Mouse (Mus musculus) inflammation-experienced regulatory T-cells, adult 6 months (primary cell): Measurements from ENCODE around the gene Gpr89. TPM values are rescaled to one million over a fixed set of nuclear protein-coding genes. Genes with fewer than 3 reads are reported as not detected.

Experiments used
- ATAC-seq: one replicate; pipeline ENCODE4 v1.8.0; 2017
- polyA plus RNA-seq, 3 experiments: library from polyadenylated mRNA; unstranded; fragments of 100-300 nt; shearing (Covaris generic); gene quantifications; one replicate each; pipeline ENCODE4 v1.2.1; 2017

Gene Gpr89
- polyA plus RNA-seq, 3 experiments from 2014 or later: 37.3 to 41.5 (median 39.4) TPM

DNA sequence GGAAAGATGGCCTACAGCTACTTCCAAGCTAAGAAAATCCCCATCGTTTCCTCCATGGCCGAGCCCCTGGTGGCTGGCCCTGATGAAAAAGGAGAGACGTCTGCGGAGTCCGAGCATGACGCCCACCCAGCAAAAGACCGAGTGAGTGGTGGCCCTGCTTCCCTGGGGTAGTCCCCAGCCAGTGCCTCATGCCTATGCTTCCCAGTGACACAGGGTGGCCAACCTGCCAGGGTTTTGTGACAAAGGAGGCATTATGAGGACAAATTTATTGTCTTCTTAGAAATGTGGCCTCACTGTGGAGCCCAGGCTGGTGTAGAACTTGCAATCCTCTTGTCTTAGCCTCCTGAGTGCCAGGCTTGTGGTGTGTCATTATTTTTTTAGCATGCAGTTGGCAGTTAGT lies 36.1 kb downstream of the Gpr89 start:
- ATAC-seq: no peak

DNA sequence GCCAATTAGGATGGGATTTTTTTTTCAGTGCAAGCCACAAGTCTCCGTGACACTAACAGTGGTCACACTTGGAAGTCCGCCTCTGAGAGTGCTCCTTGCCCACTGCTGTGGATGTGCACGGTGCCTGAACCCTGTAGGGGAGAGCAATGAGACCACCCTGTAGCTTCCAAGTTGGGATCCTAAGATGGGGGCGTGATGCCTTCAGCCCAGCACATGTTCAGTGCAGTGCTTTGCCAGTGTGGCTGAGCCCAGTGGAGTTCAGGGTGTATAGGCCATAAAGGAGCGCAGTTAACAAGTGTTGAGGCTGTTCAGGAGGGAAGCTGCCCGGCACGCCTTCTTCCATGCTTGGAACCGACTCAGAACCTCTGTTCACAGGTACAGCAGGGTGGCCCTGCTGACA lies 36.6 kb downstream of the Gpr89 start:
- no peak for ATAC-seq

DNA sequence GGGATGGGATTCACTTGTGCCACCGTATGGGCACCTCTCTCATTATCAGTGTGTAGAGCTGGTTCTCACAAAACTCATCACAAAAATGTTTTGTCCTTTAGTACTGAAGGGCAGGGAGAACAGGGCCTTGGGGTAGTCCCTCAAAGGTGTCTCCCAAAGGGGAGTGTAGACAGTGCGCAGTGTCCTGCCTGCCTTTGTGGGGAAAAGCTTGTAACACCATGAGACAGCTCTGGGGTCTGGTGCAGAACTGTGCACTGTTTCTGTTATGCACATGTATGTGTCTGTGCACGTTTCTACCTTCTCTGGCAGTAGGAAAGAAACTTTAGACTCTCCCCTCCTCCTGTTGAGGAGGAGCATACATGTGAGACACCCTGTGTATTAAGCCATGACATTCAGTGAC lies 37.3 kb downstream of the Gpr89 start:
- no peak for ATAC-seq

DNA sequence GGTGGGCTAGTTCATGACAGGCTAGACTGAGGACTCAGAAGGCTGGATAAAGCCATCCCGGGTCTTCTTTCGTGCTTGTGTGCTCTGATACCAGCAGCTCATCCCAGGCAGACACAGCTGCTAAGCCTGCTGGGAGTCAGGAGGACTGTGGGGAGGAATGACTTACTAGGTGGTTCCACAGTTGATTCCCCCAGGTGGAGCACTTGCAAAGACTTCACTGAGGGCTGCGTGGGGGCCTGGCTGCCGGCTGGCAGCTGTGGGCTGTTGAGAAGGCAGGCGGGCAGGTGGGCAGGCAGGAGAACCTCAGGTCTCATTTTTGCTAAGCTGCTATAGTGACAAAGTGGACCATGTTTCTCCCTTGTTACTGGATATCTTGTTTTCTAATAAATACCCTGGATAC lies 44.6 kb downstream of the Gpr89 start:
- ATAC-seq: no peak

DNA sequence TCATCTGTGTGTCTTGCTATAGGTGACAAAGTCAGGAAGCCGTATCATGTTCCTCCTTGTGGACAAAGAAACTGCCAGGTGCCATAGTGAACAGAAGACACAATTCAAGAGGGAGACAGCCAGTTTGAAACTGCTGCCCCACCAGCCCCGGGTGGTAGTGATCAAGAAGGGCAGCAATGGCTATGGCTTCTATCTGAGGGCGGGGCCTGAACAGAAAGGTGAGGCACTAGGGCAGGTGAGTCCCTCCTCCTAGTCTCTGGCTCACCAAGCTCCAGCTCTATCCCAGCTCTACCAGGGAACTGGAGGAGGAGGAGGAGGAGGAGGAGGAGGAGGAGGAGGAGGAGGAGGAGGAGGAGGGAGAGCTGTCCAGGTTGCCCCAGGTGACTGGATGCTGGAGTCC lies 49.3 kb downstream of the Gpr89 start:
- no peak for ATAC-seq

DNA sequence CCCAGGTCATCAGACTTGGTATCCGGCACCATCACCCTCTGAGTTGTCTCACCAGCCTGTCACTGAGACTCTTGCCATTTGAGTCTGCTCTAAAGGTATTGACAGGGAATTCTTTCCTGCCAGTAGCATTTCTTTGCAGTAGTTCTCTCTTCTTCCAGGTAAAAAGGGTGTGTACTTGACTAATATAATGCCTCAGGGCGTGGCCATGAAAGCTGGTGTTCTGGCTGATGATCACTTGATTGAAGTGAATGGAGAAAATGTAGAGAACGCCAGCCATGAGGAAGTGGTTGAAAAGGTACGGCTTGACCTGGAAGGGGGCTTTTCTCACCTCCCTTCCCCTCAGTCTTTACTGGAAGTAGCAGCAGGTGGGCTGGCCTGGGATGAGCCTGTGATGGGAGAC lies 50.8 kb downstream of the Gpr89 start:
- ATAC-seq: no peak

DNA sequence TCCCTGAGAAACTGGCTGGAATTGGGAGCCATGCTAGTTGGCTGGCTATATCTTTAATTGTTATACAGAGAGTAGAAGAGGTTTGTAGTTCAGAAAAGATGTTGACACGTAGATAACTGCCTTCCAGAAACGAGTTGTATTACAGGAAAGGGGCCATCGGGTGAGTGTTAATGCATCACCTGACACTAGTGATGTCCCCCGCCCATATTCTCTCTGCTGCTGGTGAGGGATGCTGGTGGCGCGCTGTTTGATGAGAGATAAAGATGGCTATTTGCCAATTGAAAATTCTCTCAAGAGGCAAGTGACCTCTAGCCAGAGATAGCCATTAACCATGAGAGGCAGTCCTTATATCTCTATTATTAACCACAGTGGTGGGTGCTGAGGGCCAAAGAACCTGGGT lies 52.6 kb downstream of the Gpr89 start:
- ATAC-seq: no peak

DNA sequence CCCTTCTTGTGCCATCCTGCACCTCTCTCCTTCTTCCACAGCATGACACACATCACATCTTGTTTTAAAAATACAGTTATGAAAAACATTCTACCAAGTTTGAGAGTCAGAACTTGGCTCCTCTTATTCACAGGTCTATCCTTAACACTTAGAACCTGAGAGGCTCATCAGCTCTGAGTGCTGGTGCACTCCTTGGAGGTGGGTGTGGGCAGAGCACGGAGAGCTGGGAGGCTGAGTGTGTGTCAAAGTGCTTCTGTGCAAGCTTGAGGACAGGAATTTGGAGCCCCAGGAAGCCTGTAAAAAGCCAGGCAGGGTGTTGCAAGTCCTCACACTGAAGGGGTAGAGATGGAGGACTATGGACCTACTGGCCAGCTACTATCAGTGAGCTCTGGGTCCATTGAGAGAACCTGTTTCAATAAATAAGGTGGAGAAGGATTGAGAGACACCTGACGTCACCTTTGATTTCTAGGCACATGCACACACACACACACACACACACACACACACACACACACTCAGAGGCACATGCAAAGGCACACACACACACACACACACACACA lies 55.9 kb downstream of the Gpr89 start:
- ATAC-seq: no peak

DNA sequence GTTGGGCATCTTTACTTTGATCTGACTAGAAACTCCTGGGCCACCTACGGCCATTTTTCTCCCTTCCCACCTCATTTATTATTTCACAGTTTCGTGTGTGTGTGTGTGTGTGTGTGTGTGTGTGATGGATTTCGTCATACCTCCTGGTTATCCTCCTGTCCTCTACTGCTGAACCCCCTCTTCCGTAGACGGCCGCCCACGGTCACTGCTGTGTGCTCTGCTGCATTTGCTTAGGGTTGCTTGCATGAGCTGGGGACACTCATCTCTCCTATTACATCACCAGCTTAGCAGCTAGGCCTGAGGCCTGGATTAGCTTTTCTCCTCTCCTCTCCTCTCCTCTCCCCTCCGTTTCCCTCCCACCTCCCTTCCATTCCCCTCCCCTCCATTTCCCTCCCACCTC lies 56.7 kb downstream of the Gpr89 start:
- ATAC-seq: peak; percentile 22

DNA sequence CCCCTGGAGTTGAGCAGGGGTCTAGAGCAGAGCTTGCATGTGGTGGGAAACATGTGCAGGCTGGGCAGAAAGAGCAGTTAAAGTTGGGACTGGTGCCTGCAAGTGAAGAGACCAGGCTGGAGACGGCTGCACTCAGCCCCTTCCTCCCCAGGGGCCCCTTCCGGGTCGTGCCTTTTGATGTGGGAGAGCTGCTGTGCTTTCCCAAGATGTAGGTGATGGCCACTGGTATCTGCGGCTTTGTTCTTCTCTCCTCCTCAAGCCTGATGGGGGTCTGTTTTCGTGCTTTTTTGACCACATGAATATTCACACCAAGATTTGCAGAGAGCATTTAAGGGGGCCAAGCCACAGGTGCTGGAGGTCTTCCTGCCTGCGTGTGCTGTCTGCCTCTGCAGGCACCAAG lies 57.5 kb downstream of the Gpr89 start:
- peak; percentile 44 for ATAC-seq

DNA sequence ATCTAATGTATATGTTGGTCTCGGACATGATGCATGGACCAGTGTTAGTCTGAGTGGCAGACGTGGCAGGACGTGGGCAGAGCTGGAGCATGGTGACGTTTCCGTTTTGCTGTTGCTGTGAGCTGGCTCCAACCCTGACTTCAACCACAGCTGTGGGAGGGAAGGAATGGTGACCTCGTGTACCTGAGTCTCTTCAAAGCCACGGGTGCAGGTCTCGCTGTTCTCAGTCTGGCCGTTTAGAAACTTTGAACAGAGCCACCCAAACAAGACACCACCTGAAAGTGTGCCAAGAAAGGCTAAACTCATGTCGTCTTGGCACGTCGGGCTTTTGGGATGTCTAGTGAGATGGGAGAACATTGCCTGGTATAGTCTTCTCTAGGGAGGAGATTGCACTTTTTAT lies 58.2 kb downstream of the Gpr89 start:
- peak; percentile 67 for ATAC-seq

DNA sequence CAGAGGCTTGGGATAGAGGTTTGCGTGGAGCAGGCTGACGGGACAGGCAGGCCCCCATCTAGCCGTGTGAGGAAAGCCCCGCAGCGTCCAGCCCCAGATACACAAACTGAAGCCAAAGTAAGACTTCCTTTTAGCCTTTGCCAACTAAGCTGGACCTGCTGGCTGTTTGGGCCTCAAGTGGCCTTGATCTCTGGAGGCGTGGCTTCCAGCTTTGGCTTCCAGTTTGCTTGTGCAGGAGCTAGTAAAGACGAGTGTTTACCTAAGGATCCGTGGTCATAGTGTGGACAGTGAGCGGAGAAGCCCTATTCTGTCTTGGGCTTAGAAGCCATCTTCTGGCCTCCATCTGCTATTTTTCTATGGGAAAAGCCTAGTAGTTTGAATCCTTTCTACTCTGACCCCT lies 59.3 kb downstream of the Gpr89 start:
- ATAC-seq: no peak

DNA sequence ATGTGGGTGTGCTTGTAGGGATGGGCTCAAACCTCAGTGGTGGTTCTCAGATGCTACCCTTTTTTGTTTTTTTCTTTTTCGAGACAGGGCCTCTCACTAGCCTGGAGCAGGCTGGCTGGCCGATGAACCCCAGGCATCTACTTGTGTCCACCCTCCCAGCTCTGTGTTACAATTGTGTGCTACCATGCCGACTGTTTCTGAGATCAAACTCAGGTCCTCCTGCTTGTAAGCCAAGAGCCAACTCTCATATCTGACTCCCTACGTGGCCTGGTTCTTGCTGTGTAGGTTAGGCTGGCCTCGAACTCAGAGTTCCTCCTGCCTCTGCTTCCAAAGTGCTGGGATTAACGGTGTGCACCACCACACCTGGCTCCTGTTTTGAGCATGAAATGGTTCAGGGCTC lies 60.0 kb downstream of the Gpr89 start:
- no peak for ATAC-seq

DNA sequence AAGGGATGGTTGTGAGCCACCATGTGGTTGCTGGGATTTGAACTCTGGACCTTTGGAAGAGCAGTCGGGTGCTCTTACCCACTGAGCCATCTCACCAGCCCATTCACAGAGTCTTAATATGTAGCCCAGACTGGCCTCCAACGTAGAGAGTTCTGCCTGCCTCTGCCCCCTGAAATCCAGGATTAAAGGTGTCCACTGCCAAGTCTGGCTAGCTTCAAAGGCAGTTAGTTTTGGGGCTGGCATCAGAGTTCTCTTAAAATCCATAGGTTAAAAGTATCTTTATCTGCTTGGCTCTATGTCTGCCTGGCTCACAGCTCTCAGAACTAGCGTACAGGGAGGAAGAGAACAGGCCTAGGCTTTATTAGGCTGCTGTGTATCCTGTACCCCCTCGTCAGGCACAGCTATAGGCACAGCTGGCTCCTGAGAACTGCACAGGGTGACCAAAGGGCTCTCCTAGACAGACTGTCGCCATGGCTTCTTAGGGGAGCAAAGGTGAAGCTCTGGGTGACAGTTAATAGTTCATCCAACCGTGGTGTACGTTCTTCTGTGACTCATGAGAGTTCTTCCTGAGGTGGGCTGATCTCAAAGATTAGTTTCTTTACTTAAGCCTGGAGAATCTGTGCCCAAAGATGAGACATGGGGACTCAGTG lies 66.0 kb downstream of the Gpr89 start:
- ATAC-seq: no peak

DNA sequence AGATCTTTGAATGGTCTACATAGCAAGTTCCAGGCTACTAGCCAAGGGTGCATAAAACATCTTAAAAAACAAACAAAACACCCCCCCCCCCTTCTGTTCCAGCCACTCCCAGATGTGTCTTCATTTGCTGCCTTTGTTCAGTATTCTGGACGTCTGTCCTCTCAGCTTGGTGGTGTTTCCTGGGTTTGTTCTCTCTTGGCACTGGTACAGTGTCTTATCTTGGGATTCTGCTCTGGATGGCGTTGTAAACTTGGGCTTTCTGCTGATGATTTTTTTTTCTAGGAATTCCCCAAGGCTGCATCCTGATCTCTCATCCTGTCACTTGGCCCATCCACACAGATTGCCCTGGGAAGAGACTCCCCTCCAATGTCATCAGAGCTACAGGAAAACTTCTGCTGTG lies 68.7 kb downstream of the Gpr89 start:
- ATAC-seq: no peak

DNA sequence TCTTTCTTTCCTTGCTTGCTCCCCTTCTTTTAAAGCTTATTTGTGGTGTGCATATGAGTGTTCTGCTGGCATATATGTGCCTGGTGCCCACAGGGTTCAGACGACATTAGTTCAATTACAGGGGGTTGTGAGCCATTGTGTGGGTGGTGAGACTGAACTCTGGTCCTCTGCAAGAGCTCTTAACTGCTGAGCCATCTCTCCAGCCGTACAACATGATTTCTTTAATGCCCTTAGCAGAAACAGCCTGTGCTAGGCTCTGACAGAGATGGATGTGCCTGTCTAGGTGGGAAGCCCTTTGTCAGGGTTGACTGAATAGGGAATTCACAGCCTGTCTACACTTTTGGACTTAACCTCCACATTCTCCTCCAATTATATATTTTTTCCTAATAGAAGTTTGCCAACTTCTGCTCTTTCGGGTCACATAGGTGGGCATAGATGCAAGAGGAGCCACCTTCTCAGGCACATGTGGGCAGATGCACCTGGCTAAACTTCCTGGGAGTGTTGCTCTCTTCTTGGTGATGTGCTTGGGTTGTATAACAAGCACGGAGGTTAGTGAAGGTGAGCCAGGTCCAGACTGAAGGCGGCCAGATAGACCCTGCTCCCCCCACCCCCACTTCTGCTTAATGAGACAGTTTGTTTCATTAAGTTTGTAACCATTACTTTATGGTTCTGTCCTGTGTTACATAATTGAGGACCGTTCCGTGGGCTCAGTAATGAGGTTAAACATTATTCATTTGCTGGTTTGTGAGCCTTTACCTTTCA lies 70.4 kb downstream of the Gpr89 start:
- ATAC-seq: no peak

DNA sequence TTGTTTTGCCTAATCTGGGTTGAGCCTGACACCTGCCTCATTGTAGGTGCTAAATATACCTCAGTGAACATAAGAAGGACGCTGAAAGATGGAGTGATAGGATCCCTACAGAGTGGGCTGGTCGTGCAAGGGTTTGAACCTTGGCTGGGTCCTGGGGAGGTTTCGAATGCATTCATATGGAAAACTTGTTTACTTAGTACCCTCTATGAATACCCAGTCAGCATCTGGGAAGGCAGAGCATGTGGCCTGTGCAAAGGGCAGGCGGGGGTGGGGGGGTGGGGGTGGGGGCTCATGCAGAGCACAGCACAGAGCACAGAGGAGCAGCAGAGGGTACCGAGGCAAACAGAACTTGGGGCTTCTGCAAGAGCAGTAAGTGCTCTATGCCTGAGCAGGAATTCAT lies 72.2 kb downstream of the Gpr89 start:
- ATAC-seq: no peak

DNA sequence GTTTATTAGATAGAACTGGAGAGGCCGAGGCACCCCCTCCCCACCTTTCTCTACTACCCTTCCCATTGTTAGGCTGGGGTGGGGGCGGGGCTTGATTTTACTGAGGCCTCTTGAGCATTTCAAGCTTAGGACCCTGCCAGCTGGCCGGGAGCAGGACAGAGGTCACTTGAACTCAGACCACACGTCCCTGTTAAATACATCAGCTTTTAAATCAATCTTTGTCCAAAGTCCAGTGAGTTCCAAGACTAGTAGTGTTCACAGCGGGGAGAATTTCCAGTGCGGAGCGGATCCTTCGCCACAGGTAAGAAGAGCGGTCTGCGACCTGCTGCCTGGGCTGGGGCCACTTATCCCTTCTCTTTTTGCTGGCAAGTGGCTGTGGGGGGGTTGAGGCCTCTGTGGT lies 75.3 kb downstream of the Gpr89 start:
- ATAC-seq: no peak

DNA sequence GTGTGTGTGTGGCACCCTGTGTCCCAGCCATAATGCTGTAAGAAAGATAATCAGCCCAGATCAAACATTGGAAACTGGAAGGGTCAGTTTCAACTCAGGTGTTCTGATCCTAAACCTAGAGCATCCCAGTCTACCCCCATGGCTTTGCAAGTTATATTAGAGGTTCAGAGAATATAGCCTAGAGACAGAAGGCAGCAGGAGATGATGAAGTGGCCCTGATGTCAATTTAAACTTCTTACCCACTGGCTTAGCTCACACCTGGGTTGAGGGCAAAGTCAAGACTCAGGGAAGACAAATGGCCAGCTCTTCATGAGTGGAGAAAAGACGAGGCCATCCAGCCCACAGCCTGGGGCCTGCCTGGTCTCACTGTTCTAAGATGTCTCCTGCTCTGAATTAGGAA lies 76.2 kb downstream of the Gpr89 start, which contains the start of the genes Pdzk1 and Cd160:
Gene Pdzk1 (plus strand): TSS at position 301 of the 400 bp plus-strand sequence.
Gene Cd160 (minus strand): TSS at position 368 of the 400 bp plus-strand sequence.
- ATAC-seq: no peak

DNA sequence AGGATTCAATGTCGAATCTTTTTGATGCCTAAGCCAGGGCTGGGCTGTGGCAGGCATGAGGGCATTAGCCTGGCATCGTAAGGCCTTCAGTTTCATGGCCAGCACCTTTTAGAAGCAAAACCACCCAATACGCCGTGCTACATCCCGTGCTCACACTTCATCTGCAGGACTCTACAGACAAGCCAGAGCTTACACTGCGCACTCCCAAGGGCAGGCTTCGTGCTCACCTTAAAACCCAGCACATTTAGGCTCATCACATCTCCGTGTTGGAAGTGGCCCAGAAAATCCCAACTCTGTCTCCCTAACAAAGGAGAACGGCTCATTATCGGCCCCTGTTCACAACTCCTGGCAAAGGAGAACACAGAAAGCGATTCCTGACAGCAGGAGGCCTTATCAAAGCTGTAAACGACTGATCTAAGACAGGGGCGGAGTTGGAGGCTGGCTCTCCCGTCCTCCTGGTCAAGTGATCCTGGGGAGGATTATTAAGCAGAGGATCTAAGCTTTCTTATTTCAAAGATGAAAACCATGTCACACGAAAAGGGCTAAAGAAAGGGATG lies 76.8 kb downstream of the Gpr89 start:
- ATAC-seq: no peak

DNA sequence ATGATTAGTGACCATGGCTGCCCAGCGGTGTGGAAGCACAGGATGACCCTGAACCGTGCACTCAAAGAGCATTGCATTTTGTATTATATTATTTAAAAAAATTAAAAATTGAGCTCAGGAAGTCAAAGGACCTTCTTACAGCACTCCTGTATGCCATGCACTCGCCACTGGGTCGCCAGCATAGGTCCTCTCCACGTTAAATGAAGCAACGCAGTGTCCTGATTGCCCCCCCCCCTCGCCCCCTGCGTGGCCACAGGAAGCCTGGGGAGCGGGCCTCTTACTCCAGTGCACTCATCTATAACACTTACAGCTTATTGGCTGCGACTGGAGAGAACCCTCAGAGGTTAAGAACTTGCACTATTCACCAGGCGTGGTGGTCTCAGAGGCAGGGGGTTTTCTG lies 79.9 kb downstream of the Gpr89 start:
- no peak for ATAC-seq

DNA sequence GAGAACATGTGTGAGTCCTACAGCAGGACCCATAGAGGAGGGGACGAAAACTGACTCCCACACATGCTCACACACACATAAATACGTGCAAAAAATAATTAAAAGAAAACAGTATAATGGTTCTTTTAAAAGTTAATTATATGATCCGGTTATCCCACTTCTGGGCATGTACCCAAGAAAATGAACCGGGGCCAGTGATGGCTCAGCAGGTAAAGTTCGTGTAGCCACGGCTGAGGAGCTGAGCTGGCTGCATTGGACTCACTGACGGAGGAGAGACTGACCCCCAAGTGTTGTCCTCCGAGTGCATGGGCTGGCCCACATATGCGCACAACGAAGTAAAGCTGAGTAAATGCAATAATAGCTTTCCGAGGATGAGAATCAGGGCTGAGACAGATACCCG lies 80.5 kb downstream of the Gpr89 start:
- ATAC-seq: no peak

DNA sequence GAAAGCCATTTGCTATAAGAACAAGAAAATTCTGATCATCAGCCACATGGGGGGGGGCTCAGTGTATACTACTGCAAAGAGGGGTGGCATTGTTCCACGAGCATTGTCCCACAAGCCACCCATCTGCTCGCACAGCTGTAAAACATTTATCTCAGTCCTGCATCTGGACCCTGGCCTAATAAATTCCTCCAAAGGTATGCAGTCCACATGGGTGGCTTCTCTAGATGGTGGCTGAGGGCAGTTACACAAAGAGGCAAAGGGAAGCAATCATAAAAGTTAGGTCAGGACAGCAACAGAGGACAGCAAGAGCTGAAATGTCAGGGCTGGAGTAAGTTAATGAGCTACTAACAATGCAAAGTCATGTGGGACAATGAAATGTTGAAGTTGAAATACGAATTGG lies 81.4 kb downstream of the Gpr89 start:
- ATAC-seq: no peak

DNA sequence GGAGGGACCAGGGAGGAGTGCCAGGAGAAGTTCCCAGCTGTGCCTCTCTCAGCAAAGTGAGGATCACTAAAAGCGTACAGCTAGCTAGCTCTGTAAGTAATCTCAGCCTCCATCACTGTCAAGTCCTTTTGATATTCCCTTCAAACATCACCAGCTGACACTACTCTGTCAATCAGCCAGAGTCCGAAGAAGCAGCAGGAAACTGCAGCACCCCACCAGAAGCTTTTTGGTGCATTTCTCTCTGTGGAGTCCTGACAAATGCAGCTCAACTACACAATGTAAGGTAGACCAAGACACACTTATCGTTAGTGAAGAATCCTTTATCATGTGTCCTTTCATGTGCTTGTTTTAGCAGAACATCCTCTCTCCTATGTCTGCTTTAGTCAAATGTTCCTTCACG lies 83.6 kb downstream of the Gpr89 start:
- ATAC-seq: no peak
